Mouse (Mus musculus) liver, embryonic 14.5 days (tissue): ENCODE results near the gene Mettl6.

ENCODE experiments used
- CTCF ChIP-seq: IDR thresholded peaks from 2 replicates; pipeline ENCODE4 v1.5.1; 2016; ENCODE audit warnings: antibody characterized with exemption, low read depth, control low read depth
- EP300 ChIP-seq: IDR thresholded peaks from 2 replicates; pipeline ENCODE4 v1.6.1; 2016; ENCODE audit warnings: antibody characterized with exemption, low read depth

GRCm38 (mm10) chr14:31456064-31456721, 38.6 kb downstream of the Mettl6 start:
- no peak for TF ChIP-seq CTCF
- no peak for TF ChIP-seq EP300
